Mouse (Mus musculus): ENCODE results near the gene Pappa. TPM values are rescaled to one million over a fixed set of nuclear protein-coding genes. Genes with fewer than 3 reads are reported as not detected.

Gene Pappa
- polyA plus RNA-seq, 1 experiment from 2014 or later = 1.7 TPM

- no peak for ATAC-seq (ENCODE audit: insufficient number of reproducible peaks, low FRiP score, low TSS enrichment, low read depth)
- no peaks in the 10 kb centered on the region for H3K9me3 ChIP-seq (replicated peaks)
- no peaks in the 10 kb centered on the region for H3K27me3 ChIP-seq
- H3K4me1 ChIP-seq = no peaks in the 10 kb centered on the region
- no peak overlapping the region for H3K27ac ChIP-seq (replicated peaks)
- H3K4me3 ChIP-seq (replicated peaks) = no peak overlapping the region
- no peaks in the 10 kb centered on the region for H3K36me3 ChIP-seq
- no peak overlapping the region for H3K4me2 ChIP-seq (replicated peaks)
- WGBS = 80% methylated on average over 3 of the region's 3 CpGs
- no peak overlapping the region for H3K9ac ChIP-seq
These were observed 50.5 kb downstream of the Pappa start for GRCm38 (mm10) chr4:65174505-65174904.

GRCm38 (mm10) chr4:65178146-65178545 lies 54.2 kb downstream of the Pappa start:
- H3K27me3 ChIP-seq = no peaks in the 10 kb centered on the region
- no peak overlapping the region for H3K9ac ChIP-seq
- H3K27ac ChIP-seq (replicated peaks) = no peak overlapping the region
- H3K4me1 ChIP-seq = no peaks in the 10 kb centered on the region
- no peak for ATAC-seq (ENCODE audit: insufficient number of reproducible peaks, low FRiP score, low TSS enrichment, low read depth)
- 14% methylated on average over 1 of the region's 1 CpGs for WGBS
- H3K36me3 ChIP-seq = no peaks in the 10 kb centered on the region
- no peaks in the 10 kb centered on the region for H3K9me3 ChIP-seq (replicated peaks)
- no peak overlapping the region for H3K4me2 ChIP-seq (replicated peaks)
- no peak overlapping the region for H3K4me3 ChIP-seq (replicated peaks)

GRCm38 (mm10) chr4:65187236-65187635 lies 63.3 kb downstream of the Pappa start:
- 54% methylated on average over 2 of the region's 2 CpGs for WGBS

GRCm38 (mm10) chr4:65187716-65188115 lies 63.7 kb downstream of the Pappa start:
- no peaks in the 10 kb centered on the region for H3K9me3 ChIP-seq (replicated peaks)
- H3K4me3 ChIP-seq (replicated peaks) = no peak overlapping the region
- H3K4me2 ChIP-seq (replicated peaks) = no peak overlapping the region
- no peak overlapping the region for H3K9ac ChIP-seq
- H3K36me3 ChIP-seq = no peaks in the 10 kb centered on the region
- ATAC-seq (ENCODE audit: insufficient number of reproducible peaks, low FRiP score, low TSS enrichment, low read depth) = no peak
- 81% methylated on average over 1 of the region's 1 CpGs for WGBS
- no peaks in the 10 kb centered on the region for H3K27me3 ChIP-seq
- H3K4me1 ChIP-seq = no peaks in the 10 kb centered on the region
- H3K27ac ChIP-seq (replicated peaks) = no peak overlapping the region

More at GRCm38 (mm10) chr4:65187236-65187635, 63.3 kb downstream of the Pappa start:
- no peak for ATAC-seq (ENCODE audit: insufficient number of reproducible peaks, low FRiP score, low TSS enrichment, low read depth)
- Histone ChIP-seq H3K36me3 (no peaks in the 10 kb centered on the region), H3K4me2 (replicated peaks) (no peak overlapping the region), H3K9me3 (replicated peaks) (no peaks in the 10 kb centered on the region), H3K27me3 (no peaks in the 10 kb centered on the region), H3K4me1 (no peaks in the 10 kb centered on the region), H3K9ac (no peak overlapping the region), H3K4me3 (replicated peaks) (no peak overlapping the region), H3K27ac (replicated peaks) (no peak overlapping the region)

GRCm38 (mm10) chr4:65188921-65189485 lies 65.0 kb downstream of the Pappa start:
- WGBS = 63% methylated on average over 6 of the region's 6 CpGs
- H3K9ac ChIP-seq = no peak overlapping the region
- no peaks in the 10 kb centered on the region for H3K36me3 ChIP-seq
- no peaks in the 10 kb centered on the region for H3K27me3 ChIP-seq
- no peaks in the 10 kb centered on the region for H3K9me3 ChIP-seq (replicated peaks)
- no peak overlapping the region for H3K4me2 ChIP-seq (replicated peaks)
- no peak for ATAC-seq (ENCODE audit: insufficient number of reproducible peaks, low FRiP score, low TSS enrichment, low read depth)
- H3K4me3 ChIP-seq (replicated peaks) = no peak overlapping the region
- no peak overlapping the region for H3K27ac ChIP-seq (replicated peaks)
- no peaks in the 10 kb centered on the region for H3K4me1 ChIP-seq

GRCm38 (mm10) chr4:65192810-65193209 lies 68.8 kb downstream of the Pappa start:
- WGBS = 43% methylated on average over 3 of the region's 3 CpGs

GRCm38 (mm10) chr4:65195971-65196370 lies 72.0 kb downstream of the Pappa start:
- Histone ChIP-seq H3K9ac (no peak overlapping the region), H3K36me3 (no peaks in the 10 kb centered on the region), H3K4me2 (replicated peaks) (no peak overlapping the region), H3K4me3 (replicated peaks) (no peak overlapping the region), H3K27me3 (no peaks in the 10 kb centered on the region), H3K27ac (replicated peaks) (no peak overlapping the region), H3K4me1 (no peaks in the 10 kb centered on the region), H3K9me3 (replicated peaks) (no peaks in the 10 kb centered on the region)
- no peak for ATAC-seq (ENCODE audit: insufficient number of reproducible peaks, low FRiP score, low TSS enrichment, low read depth)
- 72% methylated on average over 1 of the region's 1 CpGs for WGBS

More at GRCm38 (mm10) chr4:65192810-65193209, 68.8 kb downstream of the Pappa start:
- Histone ChIP-seq H3K4me1 (no peaks in the 10 kb centered on the region), H3K9ac (no peak overlapping the region), H3K4me3 (replicated peaks) (no peak overlapping the region), H3K9me3 (replicated peaks) (no peaks in the 10 kb centered on the region), H3K36me3 (no peaks in the 10 kb centered on the region), H3K27me3 (no peaks in the 10 kb centered on the region), H3K4me2 (replicated peaks) (no peak overlapping the region), H3K27ac (replicated peaks) (no peak overlapping the region)
- no peak for ATAC-seq (ENCODE audit: insufficient number of reproducible peaks, low FRiP score, low TSS enrichment, low read depth)

GRCm38 (mm10) chr4:65203666-65204065 lies 79.7 kb downstream of the Pappa start:
- H3K9ac ChIP-seq = no peak overlapping the region
- H3K27ac ChIP-seq (replicated peaks) = no peak overlapping the region
- H3K27me3 ChIP-seq = no peaks in the 10 kb centered on the region
- no peaks in the 10 kb centered on the region for H3K9me3 ChIP-seq (replicated peaks)
- WGBS = 82% methylated on average over 5 of the region's 5 CpGs
- H3K4me2 ChIP-seq (replicated peaks) = no peak overlapping the region
- no peak for ATAC-seq (ENCODE audit: insufficient number of reproducible peaks, low FRiP score, low TSS enrichment, low read depth)
- H3K4me3 ChIP-seq (replicated peaks) = no peak overlapping the region
- no peaks in the 10 kb centered on the region for H3K4me1 ChIP-seq
- no peaks in the 10 kb centered on the region for H3K36me3 ChIP-seq

GRCm38 (mm10) chr4:65205446-65205845 lies 81.5 kb downstream of the Pappa start:
- Histone ChIP-seq H3K4me1 (no peaks in the 10 kb centered on the region), H3K9ac (no peak overlapping the region), H3K27me3 (no peaks in the 10 kb centered on the region), H3K27ac (replicated peaks) (no peak overlapping the region), H3K9me3 (replicated peaks) (no peaks in the 10 kb centered on the region), H3K4me3 (replicated peaks) (no peak overlapping the region), H3K4me2 (replicated peaks) (no peak overlapping the region), H3K36me3 (no peaks in the 10 kb centered on the region)
- 58% methylated on average over 2 of the region's 2 CpGs for whole genome bisulfite sequencing
- ATAC-seq (ENCODE audit: insufficient number of reproducible peaks, low FRiP score, low TSS enrichment, low read depth) = no peak

- Histone ChIP-seq H3K4me3 (replicated peaks) (no peak overlapping the region), H3K9ac (no peak overlapping the region), H3K9me3 (replicated peaks) (no peaks in the 10 kb centered on the region), H3K4me1 (no peaks in the 10 kb centered on the region), H3K36me3 (no peaks in the 10 kb centered on the region), H3K27me3 (no peaks in the 10 kb centered on the region), H3K27ac (replicated peaks) (no peak overlapping the region), H3K4me2 (replicated peaks) (no peak overlapping the region)
- no peak for ATAC-seq (ENCODE audit: insufficient number of reproducible peaks, low FRiP score, low TSS enrichment, low read depth)
- 70% methylated on average over 3 of the region's 3 CpGs for WGBS
These were observed 85.5 kb downstream of the Pappa start for GRCm38 (mm10) chr4:65209369-65210015.

- H3K4me3 ChIP-seq (replicated peaks) = no peak overlapping the region
- no peak overlapping the region for H3K4me2 ChIP-seq (replicated peaks)
- H3K27ac ChIP-seq (replicated peaks) = no peak overlapping the region
- no peaks in the 10 kb centered on the region for H3K27me3 ChIP-seq
- H3K9ac ChIP-seq = no peak overlapping the region
- H3K9me3 ChIP-seq (replicated peaks) = no peaks in the 10 kb centered on the region
- no peak for ATAC-seq (ENCODE audit: insufficient number of reproducible peaks, low FRiP score, low TSS enrichment, low read depth)
- peaks cover 12% of the 10 kb centered on the region; the same call in 1 of the 2 replicates for H3K4me1 ChIP-seq
- H3K36me3 ChIP-seq = no peaks in the 10 kb centered on the region
- WGBS = 20% methylated on average over 3 of the region's 3 CpGs
These were observed 92.7 kb downstream of the Pappa start for GRCm38 (mm10) chr4:65216682-65217081.
